Mouse (Mus musculus) megakaryocyte-erythroid progenitor cell, adult 5 weeks (primary cell): ENCODE results near the gene Vmn1r52. TPM values are rescaled to one million over a fixed set of nuclear protein-coding genes. Genes with fewer than 3 reads are reported as not detected.

Experiments
- polyA plus RNA-seq: library from polyadenylated mRNA; stranded (reverse); fragments of >175 nt; gene quantifications from 2 replicates; pipeline ENCODE4 v1.2.3, GENCODE M21; 2012

Vmn1r52 gene
- not detected in 2 replicates for polyA plus RNA-seq

DNA sequence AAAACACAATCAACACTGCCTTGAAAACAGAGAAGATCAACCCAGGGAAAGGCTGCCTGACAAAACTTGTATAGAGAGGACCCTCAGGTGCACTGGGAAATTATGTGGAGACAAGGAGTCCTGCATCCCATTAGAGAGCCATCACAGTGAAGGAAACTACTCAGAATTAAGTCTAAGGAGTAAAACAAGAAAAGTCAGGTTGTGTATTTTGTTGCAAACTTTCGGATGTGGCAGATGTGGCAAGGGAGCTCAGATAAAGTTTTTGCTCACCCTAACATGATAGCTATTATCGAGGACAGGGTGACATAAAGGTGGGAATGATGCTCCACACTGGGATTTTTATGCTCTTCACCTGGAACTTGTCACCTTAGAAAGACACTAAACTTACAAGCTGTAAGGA is at the start of gene Vmn1r52:
Gene Vmn1r52, plus strand, starts transcription at position 301 of the 400 bp plus-strand sequence.

DNA sequence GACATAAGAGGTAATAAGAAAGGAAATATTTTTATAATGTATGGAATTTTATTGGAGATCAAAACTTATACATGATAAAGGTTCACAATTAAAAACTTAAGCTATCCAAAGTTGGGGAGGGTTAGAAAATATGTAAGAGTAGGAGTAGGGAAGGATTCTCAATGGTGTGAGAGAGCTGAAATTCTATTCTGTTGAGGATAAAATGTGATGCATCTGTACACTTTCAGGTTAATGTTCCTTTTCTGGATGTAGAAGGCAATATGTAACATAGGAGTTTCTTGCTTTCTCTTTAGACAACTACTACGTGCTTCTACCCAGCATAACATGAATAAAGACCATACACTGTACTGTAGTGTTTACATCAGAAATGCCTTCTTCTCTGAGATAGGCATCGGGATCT is 27.9 kb downstream of the Vmn1r52 start, which contains the start of gene V1ra8:
Gene V1ra8, plus strand, starts transcription at position 301 of the 400 bp plus-strand sequence.

DNA sequence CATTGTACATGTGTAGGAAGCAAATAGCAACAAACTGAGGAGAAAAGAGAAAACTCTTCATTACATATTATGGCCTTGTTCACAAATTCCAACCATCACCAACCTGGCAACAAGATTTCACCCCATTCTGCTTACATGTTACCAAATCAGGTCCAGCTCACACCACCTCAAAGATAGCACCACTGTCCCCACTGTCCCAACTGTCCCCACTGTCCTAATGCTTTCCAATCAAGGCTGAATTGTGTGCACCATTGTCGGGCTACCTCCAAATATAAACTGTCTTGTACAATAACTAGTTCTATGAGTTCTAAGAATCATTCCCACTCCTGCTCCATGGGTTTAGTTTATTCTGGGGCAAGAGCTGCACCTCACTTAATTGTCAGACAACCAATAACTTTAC is 49.7 kb downstream of the Vmn1r52 start, which contains the start of gene Vmn1r53:
Gene Vmn1r53, minus strand, starts transcription at position 101 of the 400 bp plus-strand sequence.

Other genes with a start within 250 kb of the Vmn1r52 start
- not detected in 2 replicates for gene Vmn1r45, start 234.2 kb upstream of the Vmn1r52 start, polyA plus RNA-seq
- gene Vmn1r46, start 205.5 kb upstream of the Vmn1r52 start, polyA plus RNA-seq, result not detected in 2 replicates
- not detected in 2 replicates for gene Vmn1r47, start 158.7 kb upstream of the Vmn1r52 start, polyA plus RNA-seq
- not detected in 2 replicates for gene Vmn1r48, start 138.0 kb upstream of the Vmn1r52 start, polyA plus RNA-seq
- gene Vmn1r49, start 96.3 kb upstream of the Vmn1r52 start, polyA plus RNA-seq, result not detected in 2 replicates
- gene Vmn1r50, start 73.4 kb upstream of the Vmn1r52 start, polyA plus RNA-seq, result not detected in 2 replicates
- gene Vmn1r51, start 52.2 kb upstream of the Vmn1r52 start, polyA plus RNA-seq, result not detected in 2 replicates
- not detected in 2 replicates for gene V1ra8, start 28.0 kb downstream of the Vmn1r52 start, polyA plus RNA-seq
- gene Vmn1r53, start 49.6 kb downstream of the Vmn1r52 start, polyA plus RNA-seq, result not detected in 2 replicates
- gene Vmn1r54, start 71.5 kb downstream of the Vmn1r52 start, polyA plus RNA-seq, result not detected in 2 replicates
- gene BC048671, start 126.4 kb downstream of the Vmn1r52 start, polyA plus RNA-seq, result not detected in 2 replicates
- gene Chst13, start 150.4 kb downstream of the Vmn1r52 start, polyA plus RNA-seq, result 6.7 and 12.0 TPM in 2 replicates
- not detected in 2 replicates for gene Uroc1, start 158.5 kb downstream of the Vmn1r52 start, polyA plus RNA-seq
- 29.0 and 31.8 TPM in 2 replicates for gene Zxdc, start 194.7 kb downstream of the Vmn1r52 start, polyA plus RNA-seq